Mouse (Mus musculus) intestine, embryonic 15.5 days (tissue): Measurements from ENCODE around the gene Klf5. TPM values are rescaled to one million over a fixed set of nuclear protein-coding genes. Genes with fewer than 3 reads are reported as not detected.

Experiments
- ATAC-seq: fragments of 200-750 bp; cut with Nextera tagmentation; 2 replicates; pipeline ENCODE4 v1.8.0; 2017; ENCODE audit warnings: moderate TSS enrichment, moderate library complexity
- H3K27ac ChIP-seq: fragments of 300-500 bp; sonication (generic); 2 replicates; pipeline ENCODE4 v1.5.1; 2015; ENCODE audit warnings: mild to moderate bottlenecking, inconsistent platforms
- H3K27me3 ChIP-seq: fragments of 300-500 bp; sonication (generic); replicated peaks from 2 replicates; pipeline ENCODE4 v1.6.1; 2015; ENCODE audit warnings: inconsistent platforms
- H3K36me3 ChIP-seq: fragments of 300-500 bp; sonication (generic); 2 replicates; pipeline ENCODE4 v1.6.1; 2015; ENCODE audit warnings: inconsistent platforms
- H3K4me1 ChIP-seq: fragments of 300-500 bp; sonication (generic); replicated peaks from 2 replicates; pipeline ENCODE4 v1.6.1; 2015; ENCODE audit warnings: inconsistent platforms
- H3K4me2 ChIP-seq: fragments of 300-500 bp; sonication (generic); replicated peaks from 2 replicates; pipeline ENCODE4 v1.6.1; 2015; ENCODE audit warnings: mild to moderate bottlenecking, inconsistent platforms
- H3K4me3 ChIP-seq: fragments of 300-500 bp; sonication (generic); replicated peaks from 2 replicates; pipeline ENCODE4 v1.5.1; 2015; ENCODE audit warnings: inconsistent platforms
- H3K9ac ChIP-seq: fragments of 300-500 bp; sonication (generic); 2 replicates; pipeline ENCODE4 v1.6.1; 2015; ENCODE audit warnings: inconsistent platforms
- H3K9me3 ChIP-seq: fragments of 300-500 bp; sonication (generic); 2 replicates; pipeline ENCODE4 v1.6.1; 2016; ENCODE audit warnings: inconsistent platforms
- WGBS: fragments of 180-500 bp; shearing (Covaris S2); methylation state at CpG from one replicate; pipeline ENCODE4 v1.1.7; 2015; 5-methylcytosine and 5-hydroxymethylcytosine counted together
- polyA plus RNA-seq: library from polyadenylated mRNA; unstranded; fragments of >200 nt; fragmentation: Nextera tagmentation; extraction: Ambion mirVana; gene quantifications from 2 replicates; pipeline ENCODE4 v1.2.1, GENCODE M21; 2015

Gene Klf5
- polyA plus RNA-seq, 1 experiment from 2014 or later: 112 TPM

GRCm38 (mm10) chr14:99292176-99292575, 6.3 kb upstream of the Klf5 start:
- H3K4me3 ChIP-seq: no peak overlapping the region
- WGBS: 94% methylated on average over 5 of the region's 5 CpGs
- H3K4me1 ChIP-seq: no peaks in the 10 kb centered on the region
- no peak for ATAC-seq
- no peaks in the 10 kb centered on the region for H3K27me3 ChIP-seq
- no peak overlapping the region for H3K27ac ChIP-seq
- no peaks in the 10 kb centered on the region for H3K36me3 ChIP-seq
- H3K9me3 ChIP-seq: no peaks in the 10 kb centered on the region
- H3K4me2 ChIP-seq: no peak overlapping the region
- no peak overlapping the region for H3K9ac ChIP-seq

- H3K4me1 ChIP-seq: no peaks in the 10 kb centered on the region
- no peak overlapping the region for H3K4me2 ChIP-seq
- 88% methylated on average over 8 of the region's 8 CpGs for WGBS
- H3K4me3 ChIP-seq: no peak overlapping the region
- no peaks in the 10 kb centered on the region for H3K9me3 ChIP-seq
- H3K27me3 ChIP-seq: no peaks in the 10 kb centered on the region
- H3K9ac ChIP-seq: no peak overlapping the region
- ATAC-seq: no peak
- no peaks in the 10 kb centered on the region for H3K36me3 ChIP-seq
- H3K27ac ChIP-seq: no peak overlapping the region
These were observed 4.1 kb upstream of the Klf5 start for GRCm38 (mm10) chr14:99294424-99294823.

GRCm38 (mm10) chr14:99295606-99296341, 2.7 kb upstream of the Klf5 start:
- no peak overlapping the region for H3K27ac ChIP-seq
- 38% methylated on average over 15 of the region's 15 CpGs for WGBS
- no peak overlapping the region for H3K4me3 ChIP-seq
- no peaks in the 10 kb centered on the region for H3K9me3 ChIP-seq
- no peaks in the 10 kb centered on the region for H3K27me3 ChIP-seq
- no peak for ATAC-seq
- no peak overlapping the region for H3K9ac ChIP-seq
- no peaks in the 10 kb centered on the region for H3K4me1 ChIP-seq
- H3K4me2 ChIP-seq: peak overlapping the region; percentile 22
- no peaks in the 10 kb centered on the region for H3K36me3 ChIP-seq

GRCm38 (mm10) chr14:99299022-99299481, 561 bp downstream of the Klf5 start:
- H3K27me3 ChIP-seq: no peaks in the 10 kb centered on the region
- no peaks in the 10 kb centered on the region for H3K4me1 ChIP-seq
- peak; percentile 55 for ATAC-seq
- peak overlapping the region; percentile 82 for H3K4me2 ChIP-seq
- H3K4me3 ChIP-seq: peak overlapping the region; percentile 78
- H3K27ac ChIP-seq: peak overlapping the region; percentile 83
- H3K9me3 ChIP-seq: no peaks in the 10 kb centered on the region
- H3K36me3 ChIP-seq: no peaks in the 10 kb centered on the region
- WGBS: 0% methylated on average over 60 of the region's 60 CpGs
- H3K9ac ChIP-seq: peak overlapping the region; percentile 71

DNA sequence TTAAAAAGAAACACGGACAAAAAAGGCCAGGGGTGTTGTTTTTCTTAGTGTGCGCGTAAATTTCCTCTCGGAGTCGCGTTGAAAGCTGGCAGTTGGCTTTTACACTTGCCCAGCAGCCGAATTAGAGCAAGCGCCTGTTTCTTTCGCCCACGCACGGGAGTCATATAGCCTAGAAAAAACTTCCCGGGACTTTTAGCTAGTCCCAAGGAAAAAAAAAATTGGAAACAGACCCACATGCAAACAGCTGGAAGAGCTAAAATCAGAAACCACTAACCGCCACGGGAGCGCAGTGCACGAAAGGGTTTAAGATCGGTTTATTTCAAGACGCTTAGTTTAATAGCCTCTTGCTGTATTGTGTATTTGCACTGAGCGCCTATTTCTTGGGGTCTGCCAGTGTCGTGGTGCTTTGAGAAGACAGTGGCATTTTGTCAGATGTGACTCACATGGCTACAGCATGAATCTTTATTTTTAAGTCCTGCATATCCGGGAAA, 1.3 kb downstream of the Klf5 start:
- no peaks in the 10 kb centered on the region for H3K4me1 ChIP-seq
- 2% methylated on average over 21 of the region's 21 CpGs for WGBS

DNA sequence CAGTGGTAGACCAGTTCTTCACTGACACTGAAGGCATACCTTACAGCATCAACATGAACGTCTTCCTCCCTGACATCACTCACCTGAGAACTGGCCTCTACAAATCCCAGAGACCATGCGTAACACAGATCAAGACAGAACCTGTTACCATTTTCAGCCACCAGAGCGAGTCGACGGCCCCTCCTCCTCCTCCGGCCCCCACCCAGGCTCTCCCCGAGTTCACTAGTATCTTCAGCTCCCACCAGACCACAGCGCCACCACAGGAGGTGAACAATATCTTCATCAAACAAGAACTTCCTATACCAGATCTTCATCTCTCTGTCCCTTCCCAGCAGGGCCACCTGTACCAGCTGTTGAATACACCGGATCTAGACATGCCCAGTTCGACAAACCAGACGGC, 3.0 kb downstream of the Klf5 start:
- H3K4me2 ChIP-seq: peak overlapping the region; percentile 48
- no peaks in the 10 kb centered on the region for H3K36me3 ChIP-seq
- 50% methylated on average over 11 of the region's 11 CpGs for WGBS
- ATAC-seq: peak; percentile 16; the same call in 1 of the 2 replicates
- H3K9me3 ChIP-seq: no peaks in the 10 kb centered on the region
- peak overlapping the region; percentile 51; the same call in 1 of the 2 replicates for H3K27ac ChIP-seq
- no peaks in the 10 kb centered on the region for H3K27me3 ChIP-seq
- H3K4me3 ChIP-seq: peak overlapping the region; percentile 78
- peak overlapping the region; percentile 37 for H3K9ac ChIP-seq
- no peaks in the 10 kb centered on the region for H3K4me1 ChIP-seq

More for the DNA sequence above, 1.3 kb downstream of the Klf5 start:
- peak overlapping the region; percentile 82 for H3K4me2 ChIP-seq
- no peaks in the 10 kb centered on the region for H3K27me3 ChIP-seq
- H3K9ac ChIP-seq: peak overlapping the region; percentile 71
- H3K9me3 ChIP-seq: no peaks in the 10 kb centered on the region
- H3K4me3 ChIP-seq: peak overlapping the region; percentile 78
- peak overlapping the region; percentile 83 for H3K27ac ChIP-seq
- no peaks in the 10 kb centered on the region for H3K36me3 ChIP-seq
- no peak for ATAC-seq

DNA sequence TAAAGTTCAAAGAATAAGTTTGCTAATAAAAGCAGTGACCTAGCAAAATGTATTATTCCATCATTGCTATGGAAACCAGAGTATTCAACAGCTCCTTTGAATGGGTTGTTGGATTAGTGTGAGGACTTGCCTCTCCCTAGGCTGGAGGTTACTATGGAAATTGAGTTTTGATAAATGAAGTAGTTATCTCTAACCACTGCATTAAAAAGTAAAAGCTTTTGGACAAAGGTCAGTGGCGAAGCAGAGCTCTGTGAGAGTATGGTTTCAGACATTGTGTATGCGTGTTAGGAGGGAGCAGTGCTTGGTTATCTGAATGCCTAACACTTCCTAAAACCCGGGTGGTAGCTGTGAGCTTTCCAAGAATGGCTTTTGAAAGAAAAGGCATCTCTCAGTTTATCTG, 5.9 kb downstream of the Klf5 start:
- peak; percentile 48 for ATAC-seq
- Histone ChIP-seq H3K36me3 (no peaks in the 10 kb centered on the region), H3K4me3 (no peak overlapping the region), H3K27ac (peak overlapping the region; percentile 58; the same call in 1 of the 2 replicates), H3K27me3 (no peaks in the 10 kb centered on the region), H3K9me3 (no peaks in the 10 kb centered on the region), H3K4me2 (peak overlapping the region; percentile 41), H3K4me1 (no peaks in the 10 kb centered on the region), H3K9ac (no peak overlapping the region)
- 52% methylated on average over 3 of the region's 3 CpGs for WGBS

DNA sequence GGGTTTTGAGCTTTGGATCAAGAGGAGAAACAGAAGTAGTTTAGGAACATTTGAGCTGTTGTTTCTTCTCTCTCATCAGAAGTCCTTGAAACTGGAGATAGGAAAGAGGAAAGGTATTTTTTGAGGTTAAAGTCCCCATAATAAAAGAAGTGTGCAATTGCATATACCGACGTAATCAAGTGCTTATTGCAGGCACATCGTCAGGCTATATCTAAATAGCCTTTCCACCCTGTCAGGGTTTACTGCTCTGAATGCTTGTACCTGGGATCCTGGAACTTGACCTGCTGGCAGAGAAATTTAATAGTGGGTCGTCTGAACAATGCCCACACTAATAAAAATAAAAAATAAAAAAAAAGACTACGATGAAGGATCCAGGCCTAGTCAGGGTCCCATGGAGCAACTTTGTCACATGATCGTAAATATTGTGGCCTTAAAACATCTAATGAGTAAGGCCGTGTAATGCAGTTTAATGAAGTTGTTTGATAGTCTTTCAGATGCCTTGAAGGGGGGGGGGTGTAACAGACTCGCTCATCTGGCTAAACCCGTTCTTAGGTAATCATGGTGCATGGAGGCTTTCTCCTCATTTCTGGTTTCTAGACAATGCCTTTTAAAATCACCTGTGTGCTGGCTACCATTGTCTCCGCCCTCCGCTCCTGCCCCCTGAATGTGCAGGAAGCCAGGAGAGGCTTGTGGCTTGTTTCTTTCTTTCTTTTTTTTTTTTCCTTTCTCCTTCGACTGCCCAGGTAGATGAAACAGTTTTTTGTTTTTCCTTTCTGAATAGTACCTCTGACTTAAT, 6.7 kb downstream of the Klf5 start:
- peak overlapping the region; percentile 41; the same call in 1 of the 2 replicates for H3K4me2 ChIP-seq
- peak overlapping the region; percentile 58; the same call in 1 of the 2 replicates for H3K27ac ChIP-seq
- no peak overlapping the region for H3K9ac ChIP-seq
- no peaks in the 10 kb centered on the region for H3K27me3 ChIP-seq
- H3K4me1 ChIP-seq: no peaks in the 10 kb centered on the region
- no peaks in the 10 kb centered on the region for H3K9me3 ChIP-seq
- WGBS: 71% methylated on average over 12 of the region's 12 CpGs
- H3K36me3 ChIP-seq: no peaks in the 10 kb centered on the region
- H3K4me3 ChIP-seq: 0 out of 2 replicates have a peak overlapping the region, but pooled peaks have one; percentile 6
- peak; percentile 83 for ATAC-seq

GRCm38 (mm10) chr14:99306410-99306809, 7.9 kb downstream of the Klf5 start:
- H3K9ac ChIP-seq: no peak overlapping the region
- no peaks in the 10 kb centered on the region for H3K36me3 ChIP-seq
- no peak overlapping the region for H3K27ac ChIP-seq
- no peaks in the 10 kb centered on the region for H3K9me3 ChIP-seq
- WGBS: 56% methylated on average over 7 of the region's 7 CpGs
- H3K4me2 ChIP-seq: 0 out of 2 replicates have a peak overlapping the region, but pooled peaks have one; percentile 22
- no peak overlapping the region for H3K4me3 ChIP-seq
- ATAC-seq: no peak
- no peaks in the 10 kb centered on the region for H3K4me1 ChIP-seq
- no peaks in the 10 kb centered on the region for H3K27me3 ChIP-seq

DNA sequence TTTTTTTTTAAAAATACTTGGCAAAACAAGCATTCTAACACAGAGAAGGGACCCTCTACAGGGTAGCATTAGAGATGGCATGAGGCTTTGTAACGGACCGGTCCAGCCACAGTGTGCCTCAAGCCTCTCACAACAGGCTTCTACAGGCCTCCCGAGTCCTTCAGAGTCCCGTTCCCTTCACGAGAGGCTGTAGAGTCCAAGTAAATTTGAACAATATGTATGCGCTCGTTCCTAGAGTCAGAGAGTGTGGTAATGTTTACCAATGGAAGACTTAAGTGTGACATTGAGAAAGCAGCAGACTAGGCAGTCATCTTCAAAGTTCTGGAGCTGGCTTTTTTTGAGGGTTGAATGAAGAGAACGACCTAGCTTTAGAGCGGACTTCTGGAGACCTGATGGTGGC, 11.1 kb downstream of the Klf5 start:
- Histone ChIP-seq H3K4me3 (no peak overlapping the region), H3K4me1 (no peaks in the 10 kb centered on the region), H3K4me2 (no peak overlapping the region), H3K27me3 (no peaks in the 10 kb centered on the region), H3K9me3 (no peaks in the 10 kb centered on the region), H3K27ac (no peak overlapping the region), H3K9ac (no peak overlapping the region), H3K36me3 (0 out of 2 replicates have a peak, but pooled peaks cover 3% of the 10 kb centered on the region)
- ATAC-seq: no peak
- 85% methylated on average over 9 of the region's 9 CpGs for whole genome bisulfite sequencing

DNA sequence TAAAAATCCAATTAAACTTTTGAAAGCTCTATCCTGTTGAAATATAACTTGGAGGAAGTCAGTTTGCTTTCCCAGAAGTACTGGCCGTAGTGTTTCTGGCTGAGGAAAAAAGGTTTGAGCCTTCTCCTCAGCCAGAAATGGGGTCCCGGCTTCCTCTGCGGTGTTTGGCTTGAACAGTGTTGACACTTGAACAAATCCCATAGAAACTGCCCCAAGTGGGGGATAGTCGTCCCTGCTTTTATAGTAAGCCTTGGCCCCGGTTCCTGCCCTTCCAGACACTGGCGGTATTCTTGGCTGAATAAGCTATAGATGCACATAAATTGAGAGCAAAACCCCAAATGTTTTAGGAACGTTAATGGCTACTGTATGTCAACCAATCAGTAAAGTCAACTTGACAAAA, 11.9 kb downstream of the Klf5 start:
- Histone ChIP-seq H3K36me3 (0 out of 2 replicates have a peak, but pooled peaks cover 3% of the 10 kb centered on the region), H3K27ac (no peak overlapping the region), H3K4me1 (no peaks in the 10 kb centered on the region), H3K4me3 (no peak overlapping the region), H3K27me3 (no peaks in the 10 kb centered on the region), H3K4me2 (no peak overlapping the region), H3K9ac (no peak overlapping the region), H3K9me3 (no peaks in the 10 kb centered on the region)
- 76% methylated on average over 7 of the region's 7 CpGs for WGBS
- ATAC-seq: no peak

GRCm38 (mm10) chr14:99313062-99313461, 14.6 kb downstream of the Klf5 start:
- H3K9me3 ChIP-seq: no peaks in the 10 kb centered on the region
- H3K4me2 ChIP-seq: no peak overlapping the region
- ATAC-seq: 0 out of 2 replicates have a peak, but pooled peaks have one; percentile 18
- H3K4me1 ChIP-seq: no peaks in the 10 kb centered on the region
- H3K27me3 ChIP-seq: no peaks in the 10 kb centered on the region
- no peak overlapping the region for H3K4me3 ChIP-seq
- no peak overlapping the region for H3K9ac ChIP-seq
- H3K27ac ChIP-seq: no peak overlapping the region
- 94% methylated on average over 24 of the region's 24 CpGs for WGBS
- H3K36me3 ChIP-seq: 0 out of 2 replicates have a peak, but pooled peaks cover 3% of the 10 kb centered on the region
